Mouse (Mus musculus): ENCODE measurements around the gene Rps21. TPM values are rescaled to one million over a fixed set of nuclear protein-coding genes. Genes with fewer than 3 reads are reported as not detected.
A peak's percentile ranks its signal among the peaks of the same experiment; 100 is the strongest.

Rps21 gene
- total and polyA plus RNA-seq, 3 experiments = 653 to 2,791 (median 1,622) TPM

- peak; percentile 70 for DNase-seq (ENCODE audit: low spot score)
- TF ChIP-seq GATA1 (IDR thresholded peaks at IDR 0.05; ENCODE audit: borderline replicate concordance, low read length) (no peak), CTCF (IDR thresholded peaks at IDR 0.05; ENCODE audit: low read depth, low read length) (no peak), TAL1 (conservative IDR thresholded peaks at IDR 0.05; ENCODE audit: low read depth, low read length) (no peak), POLR2AphosphoS5 (IDR thresholded peaks at IDR 0.05; ENCODE audit: insufficient replicate concordance, low read depth, low read length) (no peak), GATA2 (IDR thresholded peaks at IDR 0.05; ENCODE audit: borderline replicate concordance, low read depth, low read length) (no peak)
- H3K36me3 ChIP-seq (replicated peaks) = peaks cover 99% of the 10 kb centered on the region
- H3K4me1 ChIP-seq (ENCODE audit: insufficient read depth, low read depth, low read length) = peaks cover 67% of the 10 kb centered on the region
- H3K9me3 ChIP-seq (replicated peaks) = peaks cover 14% of the 10 kb centered on the region
- H3K4me3 ChIP-seq (ENCODE audit: low read depth, low read length) = peak overlapping the region; percentile 40; the same call in 1 of the 2 replicates
- peak; percentile 72 for ATAC-seq (ENCODE audit: extremely low read depth, insufficient number of reproducible peaks, low FRiP score, poor library complexity, severe bottlenecking)
- no peaks in the 10 kb centered on the region for H3K27me3 ChIP-seq (ENCODE audit: insufficient read depth, low read length)
Observed at GRCm38 (mm10) chr2:180215951-180216350, 41.2 kb upstream of the Rps21 start.

GRCm38 (mm10) chr2:180216921-180217320, 40.3 kb upstream of the Rps21 start:
- Histone ChIP-seq H3K4me1 (ENCODE audit: insufficient read depth, low read depth, low read length) (peaks cover 77% of the 10 kb centered on the region), H3K27me3 (ENCODE audit: insufficient read depth, low read length) (no peaks in the 10 kb centered on the region)

GRCm38 (mm10) chr2:180217587-180217986, 39.6 kb upstream of the Rps21 start:
- Histone ChIP-seq H3K27me3 (ENCODE audit: insufficient read depth, low read length) (no peaks in the 10 kb centered on the region), H3K4me1 (ENCODE audit: insufficient read depth, low read depth, low read length) (peaks cover 84% of the 10 kb centered on the region), H3K9me3 (replicated peaks) (peaks cover 8% of the 10 kb centered on the region; the same call in 1 of the 2 replicates), H3K4me3 (ENCODE audit: low read depth, low read length) (no peak overlapping the region), H3K36me3 (replicated peaks) (peaks cover 100% of the 10 kb centered on the region)
- no peak for DNase-seq (ENCODE audit: low spot score)
- TF ChIP-seq POLR2AphosphoS5 (IDR thresholded peaks at IDR 0.05; ENCODE audit: insufficient replicate concordance, low read depth, low read length) (no peak), CTCF (IDR thresholded peaks at IDR 0.05; ENCODE audit: low read depth, low read length) (no peak), TAL1 (conservative IDR thresholded peaks at IDR 0.05; ENCODE audit: low read depth, low read length) (no peak), GATA1 (IDR thresholded peaks at IDR 0.05; ENCODE audit: borderline replicate concordance, low read length) (no peak), GATA2 (IDR thresholded peaks at IDR 0.05; ENCODE audit: borderline replicate concordance, low read depth, low read length) (no peak)
- ATAC-seq (ENCODE audit: extremely low read depth, insufficient number of reproducible peaks, low FRiP score, poor library complexity, severe bottlenecking) = no peak

More at GRCm38 (mm10) chr2:180216921-180217320, 40.3 kb upstream of the Rps21 start:
- Histone ChIP-seq H3K9me3 (replicated peaks) (peaks cover 10% of the 10 kb centered on the region; the same call in 1 of the 2 replicates), H3K36me3 (replicated peaks) (peaks cover 99% of the 10 kb centered on the region), H3K4me3 (ENCODE audit: low read depth, low read length) (no peak overlapping the region)
- no peak for ATAC-seq (ENCODE audit: extremely low read depth, insufficient number of reproducible peaks, low FRiP score, poor library complexity, severe bottlenecking)
- DNase-seq (ENCODE audit: low spot score) = no peak
- TF ChIP-seq GATA2 (IDR thresholded peaks at IDR 0.05; ENCODE audit: borderline replicate concordance, low read depth, low read length) = no peak
- TF ChIP-seq POLR2AphosphoS5 (IDR thresholded peaks at IDR 0.05; ENCODE audit: insufficient replicate concordance, low read depth, low read length) = no peak
- no peak for TF ChIP-seq TAL1 (conservative IDR thresholded peaks at IDR 0.05; ENCODE audit: low read depth, low read length)
- no peak for TF ChIP-seq CTCF (IDR thresholded peaks at IDR 0.05; ENCODE audit: low read depth, low read length)
- TF ChIP-seq GATA1 (IDR thresholded peaks at IDR 0.05; ENCODE audit: borderline replicate concordance, low read length) = no peak

GRCm38 (mm10) chr2:180218241-180218640, 38.9 kb upstream of the Rps21 start:
- H3K36me3 ChIP-seq (replicated peaks) = peaks cover 100% of the 10 kb centered on the region
- DNase-seq (ENCODE audit: low spot score) = no peak
- TF ChIP-seq CTCF (IDR thresholded peaks at IDR 0.05; ENCODE audit: low read depth, low read length) = no peak
- no peak for TF ChIP-seq GATA2 (IDR thresholded peaks at IDR 0.05; ENCODE audit: borderline replicate concordance, low read depth, low read length)
- no peak for TF ChIP-seq GATA1 (IDR thresholded peaks at IDR 0.05; ENCODE audit: borderline replicate concordance, low read length)
- peaks cover 90% of the 10 kb centered on the region for H3K4me1 ChIP-seq (ENCODE audit: insufficient read depth, low read depth, low read length)
- ATAC-seq (ENCODE audit: extremely low read depth, insufficient number of reproducible peaks, low FRiP score, poor library complexity, severe bottlenecking) = no peak
- H3K9me3 ChIP-seq (replicated peaks) = peaks cover 5% of the 10 kb centered on the region; the same call in 1 of the 2 replicates
- H3K27me3 ChIP-seq (ENCODE audit: insufficient read depth, low read length) = no peaks in the 10 kb centered on the region
- no peak overlapping the region for H3K4me3 ChIP-seq (ENCODE audit: low read depth, low read length)

- Histone ChIP-seq H3K36me3 (replicated peaks) (peaks cover 100% of the 10 kb centered on the region), H3K4me1 (ENCODE audit: insufficient read depth, low read depth, low read length) (peaks cover 94% of the 10 kb centered on the region), H3K27me3 (ENCODE audit: insufficient read depth, low read length) (no peaks in the 10 kb centered on the region), H3K9me3 (replicated peaks) (peaks cover 3% of the 10 kb centered on the region; the same call in 1 of the 2 replicates), H3K4me3 (ENCODE audit: low read depth, low read length) (no peak overlapping the region)
- DNase-seq (ENCODE audit: low spot score) (no peak), ATAC-seq (ENCODE audit: extremely low read depth, insufficient number of reproducible peaks, low FRiP score, poor library complexity, severe bottlenecking) (no peak)
- no peak for TF ChIP-seq POLR2AphosphoS5 (IDR thresholded peaks at IDR 0.05; ENCODE audit: insufficient replicate concordance, low read depth, low read length)
- no peak for TF ChIP-seq CTCF (IDR thresholded peaks at IDR 0.05; ENCODE audit: low read depth, low read length)
- no peak for TF ChIP-seq GATA1 (IDR thresholded peaks at IDR 0.05; ENCODE audit: borderline replicate concordance, low read length)
- TF ChIP-seq GATA2 (IDR thresholded peaks at IDR 0.05; ENCODE audit: borderline replicate concordance, low read depth, low read length) = no peak
- no peak for TF ChIP-seq TAL1 (conservative IDR thresholded peaks at IDR 0.05; ENCODE audit: low read depth, low read length)
Observed at GRCm38 (mm10) chr2:180218677-180219076, 38.5 kb upstream of the Rps21 start.

GRCm38 (mm10) chr2:180219145-180219943, 37.8 kb upstream of the Rps21 start:
- Histone ChIP-seq H3K27me3 (ENCODE audit: insufficient read depth, low read length) (no peaks in the 10 kb centered on the region), H3K4me1 (ENCODE audit: insufficient read depth, low read depth, low read length) (peaks cover 94% of the 10 kb centered on the region), H3K9me3 (replicated peaks) (no peaks in the 10 kb centered on the region), H3K36me3 (replicated peaks) (peaks cover 99% of the 10 kb centered on the region), H3K4me3 (ENCODE audit: low read depth, low read length) (no peak overlapping the region)
- ATAC-seq (ENCODE audit: extremely low read depth, insufficient number of reproducible peaks, low FRiP score, poor library complexity, severe bottlenecking) (no peak), DNase-seq (ENCODE audit: low spot score) (no peak)
- TF ChIP-seq GATA1 (IDR thresholded peaks at IDR 0.05; ENCODE audit: borderline replicate concordance, low read length) (no peak), GATA2 (IDR thresholded peaks at IDR 0.05; ENCODE audit: borderline replicate concordance, low read depth, low read length) (no peak)
